Mouse (Mus musculus): ENCODE data around the gene Parn. TPM values are rescaled to one million over a fixed set of nuclear protein-coding genes. Genes with fewer than 3 reads are reported as not detected.

Parn gene
- polyA plus RNA-seq, 1 experiment: 18.7 TPM

DNA sequence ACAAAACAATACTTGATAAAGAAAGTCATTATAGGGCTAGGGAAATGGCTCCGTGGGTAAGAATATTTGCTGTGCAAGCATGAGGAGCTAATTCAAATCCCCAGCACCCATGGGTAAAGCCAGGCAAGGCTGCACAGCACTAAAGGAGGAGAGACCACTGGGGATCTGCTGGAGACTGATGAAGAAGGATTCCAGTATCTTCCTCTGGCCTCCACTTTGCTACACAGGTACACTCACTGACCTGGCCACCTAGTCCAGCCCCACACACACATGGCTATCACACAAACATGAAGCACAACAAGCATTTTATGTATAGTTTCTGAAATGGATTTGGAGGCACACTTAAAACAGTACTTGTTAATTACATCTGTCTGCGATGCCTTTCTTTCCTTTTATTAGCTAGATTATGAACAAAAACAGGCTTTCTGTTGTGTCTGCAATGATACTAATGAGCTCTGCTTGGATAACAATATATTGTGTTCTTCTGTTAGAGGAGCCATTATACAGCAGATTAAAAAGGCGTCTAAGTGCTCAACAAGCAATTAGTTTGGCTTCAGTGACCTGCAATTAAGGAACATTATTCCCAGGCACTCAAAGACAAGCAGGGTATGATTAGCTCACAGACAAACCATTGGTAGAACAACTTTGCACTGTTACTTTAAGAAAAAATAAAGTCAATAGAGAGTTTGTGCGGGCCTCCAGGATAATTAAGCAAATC, 59.8 kb downstream of the Parn start:
- Histone ChIP-seq H3K4me1 (ENCODE audit: control insufficient read depth, insufficient read depth, insufficient read length, low read length) (no peaks in the 10 kb centered on the region), H3K4me3 (ENCODE audit: insufficient read depth, low read depth, low read length) (no peak overlapping the region), H3K27ac (replicated peaks; ENCODE audit: low read depth, low read length) (no peak overlapping the region)

DNA sequence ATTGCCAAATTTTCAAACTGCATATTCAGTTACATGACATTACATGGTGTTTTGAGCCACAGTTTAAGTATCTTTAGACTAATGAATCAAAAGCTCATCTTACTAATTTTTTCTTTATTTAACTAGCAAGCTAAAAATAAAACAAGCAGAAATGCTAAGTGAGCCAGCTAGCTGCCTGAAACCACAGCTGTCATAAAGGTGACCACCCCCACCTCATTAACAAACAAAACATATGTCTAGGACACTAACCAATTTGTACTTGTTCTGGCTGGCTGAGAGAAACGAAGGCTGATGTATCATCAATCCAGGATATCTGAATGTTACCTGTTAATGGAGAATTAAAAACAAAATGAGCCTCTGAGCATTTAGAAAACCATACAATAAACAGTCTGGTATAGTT, 65.2 kb downstream of the Parn start:
- no peak overlapping the region for H3K4me3 ChIP-seq (ENCODE audit: insufficient read depth, low read depth, low read length)
- no peaks in the 10 kb centered on the region for H3K4me1 ChIP-seq (ENCODE audit: control insufficient read depth, insufficient read depth, insufficient read length, low read length)
- no peak overlapping the region for H3K27ac ChIP-seq (replicated peaks; ENCODE audit: low read depth, low read length)

DNA sequence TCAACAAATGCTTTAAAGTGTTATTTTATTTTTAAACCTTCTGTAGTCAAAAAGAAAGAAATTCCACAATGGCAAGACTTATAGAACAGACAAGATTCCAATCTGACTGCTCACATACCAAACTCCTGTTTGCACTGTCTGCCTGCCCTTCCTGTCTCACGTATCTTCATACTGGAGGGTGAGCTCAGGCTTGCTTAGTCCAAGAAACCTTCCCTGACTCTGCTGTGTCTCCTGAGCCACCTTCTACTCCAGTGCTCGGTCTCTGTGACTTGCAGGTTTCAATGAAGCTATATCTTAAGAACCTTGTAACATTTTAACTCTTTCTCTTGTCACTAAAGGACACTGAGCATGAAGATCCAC, 78.9 kb downstream of the Parn start:
- Histone ChIP-seq H3K4me3 (ENCODE audit: insufficient read depth, low read depth, low read length) (no peak overlapping the region), H3K4me1 (ENCODE audit: control insufficient read depth, insufficient read depth, insufficient read length, low read length) (no peaks in the 10 kb centered on the region), H3K27ac (replicated peaks; ENCODE audit: low read depth, low read length) (no peak overlapping the region)

DNA sequence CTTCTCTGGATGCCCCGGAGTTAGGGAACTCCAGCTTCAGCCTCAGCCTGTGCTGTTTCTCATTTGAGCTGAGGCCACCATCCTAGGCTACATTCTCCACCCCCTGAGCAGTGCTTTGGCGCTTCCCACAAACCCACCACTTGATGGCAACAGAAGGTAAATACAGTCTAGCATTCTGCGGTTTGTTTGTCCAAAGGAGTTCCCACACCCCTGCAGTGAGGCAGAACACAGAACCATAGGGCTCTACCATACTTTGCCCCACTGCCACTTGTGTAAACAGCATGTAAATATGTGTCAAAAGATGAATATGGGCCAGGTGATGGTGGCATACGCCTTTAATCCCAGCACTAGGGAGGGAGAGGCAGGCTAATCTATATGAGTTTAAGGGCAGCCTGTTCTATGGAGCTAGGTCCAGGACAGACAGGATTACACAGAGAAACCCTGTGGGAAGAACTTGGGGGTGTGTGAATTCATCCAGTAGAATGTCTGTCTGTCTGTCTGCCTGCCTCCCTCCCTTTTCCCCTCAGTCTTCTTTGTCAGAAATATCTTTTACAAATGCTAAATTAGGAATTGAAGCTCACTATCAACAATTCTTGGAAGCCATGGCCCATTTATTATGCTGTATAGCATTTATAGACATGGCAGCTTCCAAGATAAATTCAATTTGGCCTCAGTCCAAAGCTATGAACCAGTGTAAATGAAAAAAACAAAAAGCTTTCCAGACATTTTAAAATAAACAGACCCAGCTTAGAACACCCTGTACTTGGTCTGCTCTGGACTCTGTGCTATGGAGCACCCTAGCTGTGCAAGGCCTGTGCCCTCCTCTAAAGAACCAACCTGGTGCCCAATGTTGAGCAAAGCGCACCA, 79.6 kb downstream of the Parn start:
- Histone ChIP-seq H3K4me1 (ENCODE audit: control insufficient read depth, insufficient read depth, insufficient read length, low read length) (no peaks in the 10 kb centered on the region), H3K27ac (replicated peaks; ENCODE audit: low read depth, low read length) (no peak overlapping the region), H3K4me3 (ENCODE audit: insufficient read depth, low read depth, low read length) (no peak overlapping the region)

DNA sequence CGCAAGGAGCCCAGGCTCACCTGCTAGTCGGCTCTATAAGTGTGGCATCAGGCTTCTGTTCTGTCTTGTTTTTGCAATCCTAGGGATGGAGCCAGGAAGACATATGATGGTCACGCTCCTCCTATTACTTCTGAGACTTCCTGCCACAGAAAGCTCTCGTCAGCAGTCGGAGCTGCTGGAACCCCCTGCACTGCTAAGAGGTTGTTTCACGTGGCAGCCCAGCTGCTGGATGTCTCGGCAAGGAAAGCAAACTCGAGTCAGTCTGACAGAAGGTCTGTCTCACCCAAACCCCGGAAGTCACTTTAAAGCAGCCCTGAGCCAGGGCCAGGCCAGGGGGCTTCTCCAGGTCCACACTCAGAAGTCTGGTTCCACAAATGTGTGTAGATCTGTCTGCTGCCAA, 82.7 kb downstream of the Parn start:
- no peaks in the 10 kb centered on the region for H3K4me1 ChIP-seq (ENCODE audit: control insufficient read depth, insufficient read depth, insufficient read length, low read length)
- H3K27ac ChIP-seq (replicated peaks; ENCODE audit: low read depth, low read length): no peak overlapping the region
- no peak overlapping the region for H3K4me3 ChIP-seq (ENCODE audit: insufficient read depth, low read depth, low read length)

DNA sequence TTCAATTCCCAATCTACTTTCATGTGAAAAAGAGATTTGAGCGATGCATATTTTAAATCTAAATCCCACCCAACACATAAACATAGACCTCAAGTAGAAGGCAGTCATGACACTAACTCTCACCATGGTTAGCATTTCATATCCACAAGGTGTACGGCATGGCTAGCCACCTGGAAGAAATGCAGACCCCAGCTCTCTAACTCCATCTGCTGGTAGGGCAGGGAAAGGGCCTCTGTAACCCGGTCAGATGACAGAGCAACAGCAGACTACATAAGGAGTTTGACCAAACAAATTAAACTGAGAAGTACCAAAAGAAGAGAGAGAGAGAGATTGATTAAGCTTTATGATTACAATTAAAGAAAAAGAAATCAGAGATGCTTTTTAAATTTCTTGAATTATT, 87.2 kb downstream of the Parn start:
- Histone ChIP-seq H3K4me3 (ENCODE audit: insufficient read depth, low read depth, low read length) (no peak overlapping the region), H3K27ac (replicated peaks; ENCODE audit: low read depth, low read length) (no peak overlapping the region), H3K4me1 (ENCODE audit: control insufficient read depth, insufficient read depth, insufficient read length, low read length) (no peaks in the 10 kb centered on the region)

DNA sequence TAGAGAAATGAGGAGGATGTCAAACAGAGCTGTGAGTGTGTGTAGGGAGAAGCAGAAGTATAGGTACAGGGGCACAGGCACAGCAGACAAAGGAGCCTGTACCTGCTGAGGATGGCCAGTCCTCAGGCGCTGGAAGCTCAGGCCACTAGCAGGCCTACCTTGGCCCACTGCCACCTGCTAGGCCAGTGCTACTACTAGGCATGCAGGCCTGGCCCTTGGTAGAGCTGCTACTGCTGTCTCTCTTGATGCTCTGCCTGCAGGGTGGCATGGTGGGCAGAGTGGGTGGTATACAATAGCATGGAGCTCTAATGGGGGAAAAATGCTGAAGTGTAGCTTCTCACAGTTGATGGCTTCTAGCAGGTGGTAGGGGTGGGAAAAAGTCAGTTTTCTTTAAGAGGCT, 88.0 kb downstream of the Parn start:
- Histone ChIP-seq H3K4me3 (ENCODE audit: insufficient read depth, low read depth, low read length) (no peak overlapping the region), H3K27ac (replicated peaks; ENCODE audit: low read depth, low read length) (no peak overlapping the region), H3K4me1 (ENCODE audit: control insufficient read depth, insufficient read depth, insufficient read length, low read length) (no peaks in the 10 kb centered on the region)

DNA sequence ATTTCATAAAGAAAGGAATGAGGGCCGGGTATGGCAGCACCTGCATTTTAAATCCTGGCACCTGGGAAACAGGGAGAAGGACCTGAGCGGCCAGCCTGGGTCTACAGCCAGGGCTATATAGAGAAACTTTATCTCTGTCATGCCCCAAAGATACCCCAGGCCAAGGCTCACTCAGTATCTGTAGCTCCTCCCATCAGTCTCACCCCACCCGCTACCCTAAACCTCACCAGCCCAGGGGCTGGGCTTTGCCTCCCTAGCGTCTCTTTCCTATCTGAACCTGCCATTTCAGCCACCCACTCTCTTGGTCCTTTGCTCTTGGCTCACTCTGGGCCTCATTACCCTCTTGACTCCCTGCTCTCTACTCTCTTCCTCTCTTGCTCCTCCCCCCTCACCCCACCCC, 92.7 kb downstream of the Parn start:
- no peak overlapping the region for H3K27ac ChIP-seq (replicated peaks; ENCODE audit: low read depth, low read length)
- no peak overlapping the region for H3K4me3 ChIP-seq (ENCODE audit: insufficient read depth, low read depth, low read length)
- H3K4me1 ChIP-seq (ENCODE audit: control insufficient read depth, insufficient read depth, insufficient read length, low read length): no peaks in the 10 kb centered on the region

DNA sequence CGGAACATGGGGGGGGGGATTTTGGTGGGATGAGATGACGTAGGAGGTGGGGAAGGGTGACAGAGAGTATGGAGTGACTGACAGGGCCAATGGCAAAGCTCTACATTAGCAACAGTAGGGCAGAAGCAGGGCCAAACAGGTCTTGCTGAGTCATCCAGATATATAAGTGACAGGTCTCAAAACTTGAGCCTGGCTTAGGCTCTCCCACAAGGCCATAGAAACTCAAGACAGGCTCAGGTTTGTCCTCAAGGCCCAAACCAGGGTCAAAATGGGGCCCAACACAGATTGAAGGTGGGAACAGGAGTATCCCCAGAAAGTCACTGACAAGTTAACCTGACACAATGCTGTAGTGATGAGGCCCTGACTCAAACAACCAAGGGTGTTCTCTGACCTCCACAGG, 99.7 kb downstream of the Parn start:
- Histone ChIP-seq H3K4me3 (ENCODE audit: insufficient read depth, low read depth, low read length) (no peak overlapping the region), H3K27ac (replicated peaks; ENCODE audit: low read depth, low read length) (no peak overlapping the region), H3K4me1 (ENCODE audit: control insufficient read depth, insufficient read depth, insufficient read length, low read length) (no peaks in the 10 kb centered on the region; the same call in 1 of the 2 replicates)

DNA sequence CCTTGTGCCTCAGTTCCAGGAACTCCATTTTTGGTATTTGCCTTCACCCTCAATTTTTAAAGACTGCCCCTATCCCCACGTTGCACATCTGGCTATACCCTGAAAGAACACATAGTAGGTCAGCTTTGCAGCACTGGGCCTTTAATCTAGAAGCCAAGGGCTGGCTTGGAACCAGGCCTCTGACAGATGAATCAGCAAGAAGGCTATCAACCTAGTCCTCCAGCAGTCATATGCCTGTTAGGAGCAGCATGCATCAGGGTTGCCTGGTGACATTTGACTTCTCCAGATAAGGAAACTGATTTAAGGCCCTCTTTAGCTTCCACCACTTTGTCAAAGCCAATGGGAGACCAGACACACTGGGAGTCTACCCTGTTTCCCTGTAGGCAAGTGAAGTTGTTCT, 100.4 kb downstream of the Parn start:
- no peak overlapping the region for H3K27ac ChIP-seq (replicated peaks; ENCODE audit: low read depth, low read length)
- no peaks in the 10 kb centered on the region; the same call in 1 of the 2 replicates for H3K4me1 ChIP-seq (ENCODE audit: control insufficient read depth, insufficient read depth, insufficient read length, low read length)
- H3K4me3 ChIP-seq (ENCODE audit: insufficient read depth, low read depth, low read length): no peak overlapping the region

DNA sequence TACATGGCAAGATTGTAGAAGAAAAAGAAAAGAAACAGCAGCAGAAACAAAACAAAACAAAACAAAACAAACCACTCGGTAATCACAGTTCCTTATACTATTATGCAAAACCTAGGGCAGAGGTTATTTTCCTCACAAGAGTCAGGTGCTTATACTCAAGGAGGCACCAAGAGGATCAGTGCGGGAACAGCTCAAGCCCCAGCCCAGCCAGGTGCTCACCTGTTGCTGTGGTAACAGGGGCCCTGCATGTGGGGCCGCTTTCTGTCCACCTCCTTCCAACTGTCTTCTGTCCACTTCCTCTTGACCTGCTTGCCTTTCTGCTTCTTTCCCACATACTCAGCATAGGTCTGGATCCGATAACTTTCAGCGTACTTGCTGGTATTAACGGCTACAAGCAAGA, 101.6 kb downstream of the Parn start:
- Histone ChIP-seq H3K4me3 (ENCODE audit: insufficient read depth, low read depth, low read length) (no peak overlapping the region), H3K27ac (replicated peaks; ENCODE audit: low read depth, low read length) (no peak overlapping the region), H3K4me1 (ENCODE audit: control insufficient read depth, insufficient read depth, insufficient read length, low read length) (no peaks in the 10 kb centered on the region; the same call in 1 of the 2 replicates)

DNA sequence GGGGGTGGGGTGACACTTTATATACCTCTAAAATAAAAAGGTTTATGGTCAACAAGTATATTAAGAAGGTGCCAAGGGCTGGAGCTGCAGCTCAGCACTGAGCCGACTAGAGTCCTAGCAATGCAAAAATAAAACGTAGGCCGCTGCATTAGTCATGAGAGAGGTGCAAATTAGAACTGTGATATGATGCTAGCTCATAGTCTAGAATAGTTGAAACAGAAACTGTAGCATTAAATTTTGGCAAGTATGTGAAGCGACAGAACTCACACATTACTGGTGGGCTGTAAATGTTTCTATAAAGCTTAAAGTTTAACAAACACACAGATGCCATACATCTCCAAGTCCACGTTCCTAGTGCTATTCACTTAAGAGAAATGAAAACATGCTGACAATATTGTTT, 102.7 kb downstream of the Parn start:
- Histone ChIP-seq H3K4me3 (ENCODE audit: insufficient read depth, low read depth, low read length) (no peak overlapping the region), H3K27ac (replicated peaks; ENCODE audit: low read depth, low read length) (no peak overlapping the region), H3K4me1 (ENCODE audit: control insufficient read depth, insufficient read depth, insufficient read length, low read length) (no peaks in the 10 kb centered on the region; the same call in 1 of the 2 replicates)

DNA sequence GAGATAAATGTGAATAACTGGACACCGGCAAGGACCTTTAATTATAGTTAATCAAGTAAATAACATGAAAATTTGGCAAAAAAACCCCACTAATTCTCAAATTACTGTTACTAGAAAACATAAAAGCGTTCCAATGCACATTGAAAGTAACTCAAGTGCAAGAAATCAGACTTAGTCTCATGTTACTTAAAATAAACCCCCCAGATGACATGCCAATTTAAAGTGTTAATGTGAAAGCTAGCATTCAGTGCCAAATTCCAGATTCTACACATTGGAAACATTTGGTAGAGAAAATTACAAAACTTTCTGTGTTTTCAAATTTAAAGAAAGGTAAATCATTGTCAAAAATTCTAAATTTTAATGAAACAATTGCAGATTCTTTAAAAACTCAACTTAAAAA, 110.2 kb downstream of the Parn start:
- Histone ChIP-seq H3K4me3 (ENCODE audit: insufficient read depth, low read depth, low read length) (no peak overlapping the region), H3K27ac (replicated peaks; ENCODE audit: low read depth, low read length) (peak overlapping the region; percentile 68; the same call in 1 of the 2 replicates), H3K4me1 (ENCODE audit: control insufficient read depth, insufficient read depth, insufficient read length, low read length) (peaks cover 11% of the 10 kb centered on the region)

DNA sequence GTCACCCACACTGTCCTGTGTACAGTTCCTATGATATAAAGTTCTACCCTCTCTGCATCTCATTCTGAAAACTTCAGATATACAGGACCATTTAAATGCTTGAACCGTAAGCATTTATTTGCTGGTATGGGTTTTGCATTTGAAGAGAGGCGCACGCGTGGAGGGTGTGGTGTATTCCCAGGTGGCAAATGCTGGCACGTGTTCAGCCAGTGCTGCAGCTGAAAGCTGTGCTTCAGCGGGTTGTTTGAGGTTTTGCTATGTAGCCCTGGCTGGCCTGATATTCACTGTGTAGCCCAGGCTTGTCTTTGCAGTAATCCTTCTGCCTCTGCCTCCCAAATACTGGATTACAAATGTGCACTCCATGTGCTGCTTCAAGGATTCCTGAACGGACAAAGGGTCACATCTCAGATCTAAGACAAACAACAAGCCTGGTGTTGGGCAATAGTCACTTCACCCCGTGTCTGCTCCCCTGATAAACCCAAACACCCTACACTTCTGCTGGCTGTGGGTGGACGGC, 111.0 kb downstream of the Parn start:
- Histone ChIP-seq H3K27ac (replicated peaks; ENCODE audit: low read depth, low read length) (peak overlapping the region; percentile 3; the same call in 1 of the 2 replicates), H3K4me3 (ENCODE audit: insufficient read depth, low read depth, low read length) (0 out of 2 replicates have a peak overlapping the region, but pooled peaks have one; percentile 4), H3K4me1 (ENCODE audit: control insufficient read depth, insufficient read depth, insufficient read length, low read length) (peaks cover 11% of the 10 kb centered on the region)

DNA sequence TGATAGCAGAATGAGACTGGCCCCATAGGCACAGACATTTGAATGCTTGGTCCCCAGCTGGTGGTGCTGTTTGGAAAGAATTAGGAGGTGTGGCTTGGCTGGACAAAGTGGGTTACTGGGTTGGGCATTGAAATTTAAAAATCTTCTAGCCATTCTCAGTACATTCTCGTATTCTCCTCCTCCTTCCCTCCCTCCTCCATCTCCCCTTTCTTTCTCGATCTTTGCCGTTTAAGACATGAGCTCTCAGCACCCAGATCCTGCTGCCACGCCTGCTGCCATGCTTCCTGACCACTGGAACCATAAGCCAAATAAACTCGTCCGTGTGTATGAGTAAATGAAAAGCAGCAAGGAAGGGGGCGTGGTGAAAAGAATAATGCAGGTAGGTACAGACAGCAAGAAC, 111.5 kb downstream of the Parn start:
- Histone ChIP-seq H3K4me1 (ENCODE audit: control insufficient read depth, insufficient read depth, insufficient read length, low read length) (peaks cover 11% of the 10 kb centered on the region), H3K4me3 (ENCODE audit: insufficient read depth, low read depth, low read length) (no peak overlapping the region), H3K27ac (replicated peaks; ENCODE audit: low read depth, low read length) (no peak overlapping the region)

All from brown adipose tissue, adult 24 weeks (tissue).